Mouse (Mus musculus) v-Abl transformed pro-B cells (cell line): ENCODE measurements around the gene Clip2.
"Not testable (repeated sequence)": the region's sequence is repeated elsewhere in the genome, so short reads cannot be mapped to it uniquely, and the experiment has no call there.

Source experiments
- in situ Hi-C, 2 experiments: fragments of 400-800 bp; cut with MboI; formaldehyde crosslinking; loops; one replicate each; pipeline ENCODE4 v1.15.1; 2025; ENCODE audit not compliant: unreplicated experiment in 2 of 2

Clip2 gene

DNA sequence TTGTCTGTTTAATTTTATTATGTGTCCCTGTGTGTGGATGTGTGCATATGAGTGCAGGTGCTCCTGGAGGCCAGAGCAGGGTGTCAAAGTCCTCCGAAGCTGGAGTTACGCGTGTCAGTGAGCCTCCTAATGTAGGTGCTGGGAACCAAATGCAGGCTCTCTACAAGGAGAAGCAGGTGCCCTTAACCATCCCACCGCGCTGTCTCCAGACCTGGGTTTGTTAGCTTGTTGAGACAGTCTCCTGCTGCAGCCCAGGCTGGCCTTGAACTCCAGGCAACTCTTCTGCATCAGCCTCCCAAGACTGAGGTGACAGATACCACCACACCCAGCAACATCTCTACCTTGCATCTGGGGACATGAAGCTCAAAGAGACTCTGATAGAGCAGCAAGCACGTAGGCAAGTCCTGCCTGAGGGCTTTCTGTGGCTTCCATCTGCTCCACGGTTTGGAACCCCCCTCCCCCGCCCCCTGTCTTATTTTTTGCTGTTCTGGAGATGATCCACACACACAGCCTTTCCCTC, 85.1 kb downstream of the Clip2 start:
- in situ Hi-C loops, result no loop called here

DNA sequence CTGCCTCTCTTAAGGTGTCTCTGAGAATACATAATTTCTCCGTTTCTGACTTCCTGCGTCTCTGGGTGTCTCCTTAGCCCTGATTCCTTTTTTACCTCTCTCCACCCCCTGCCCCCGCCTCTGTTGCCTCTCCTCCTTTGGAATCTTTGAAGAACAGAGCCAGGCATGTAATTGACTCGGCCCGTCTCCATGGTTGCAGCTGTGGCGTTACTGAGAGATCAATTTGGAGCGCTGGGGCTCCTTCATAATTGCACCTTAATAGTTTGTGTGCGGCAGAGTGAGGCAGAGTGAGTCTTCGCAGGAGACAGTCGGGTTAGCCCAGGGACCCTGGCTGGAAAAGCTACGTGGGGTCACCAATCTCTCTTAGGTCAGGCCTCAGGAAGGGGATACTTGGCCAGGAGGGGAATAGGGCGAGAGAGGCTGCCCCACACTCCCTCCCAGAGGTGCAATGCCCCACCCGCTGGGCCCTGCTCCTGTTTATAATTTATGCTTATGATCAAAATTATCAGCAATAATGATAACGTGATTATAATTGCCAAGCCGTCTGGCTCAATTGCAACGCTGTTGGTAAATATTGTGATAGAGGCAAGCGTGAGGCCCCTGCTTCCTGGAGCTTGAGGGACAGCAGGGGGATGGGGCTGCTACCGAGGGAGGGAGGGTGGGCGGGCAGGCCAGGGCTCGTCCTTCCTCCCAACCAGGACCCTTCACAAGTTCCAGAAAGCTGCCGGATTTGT, 85.8 kb downstream of the Clip2 start:
- in situ Hi-C loops, result no loop called here

DNA sequence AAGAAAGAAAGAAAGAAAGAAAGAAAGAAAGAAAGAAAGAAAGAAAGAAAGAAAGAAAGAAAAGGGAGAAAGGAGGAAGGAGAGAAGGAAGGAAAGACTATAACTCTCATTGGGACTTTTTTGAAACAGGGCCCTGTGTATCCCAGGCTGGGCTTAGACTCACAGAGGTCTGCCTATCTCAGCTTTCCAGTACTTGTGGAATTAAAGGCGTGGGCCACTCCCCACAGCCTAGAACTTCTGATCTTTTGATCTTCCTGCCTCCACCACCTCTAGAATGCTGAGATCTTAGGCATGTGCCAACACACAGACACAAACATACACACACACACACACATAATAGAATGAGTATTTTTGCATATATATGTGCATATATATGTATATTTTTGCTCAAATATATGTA, 87.0 kb downstream of the Clip2 start:
- in situ Hi-C loops, result no loop called here

DNA sequence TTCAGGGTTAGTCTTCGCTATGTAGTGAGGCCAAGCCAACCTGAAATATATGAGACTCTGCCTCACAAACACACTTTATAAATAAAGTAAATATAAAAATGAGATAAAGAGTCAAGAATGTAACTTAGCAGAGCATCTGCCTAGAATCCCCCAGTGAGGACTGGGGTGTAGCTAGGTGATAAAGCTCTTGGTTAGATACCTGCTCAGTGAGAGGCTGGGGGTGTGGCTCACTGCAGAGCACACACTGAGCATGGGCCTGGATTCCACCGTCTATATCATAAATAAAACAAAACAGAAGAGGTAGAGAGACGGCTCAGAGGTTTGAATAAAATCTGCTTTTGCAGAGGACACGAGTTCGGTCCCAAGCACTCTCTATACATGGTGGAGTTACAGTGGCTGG, 88.0 kb downstream of the Clip2 start:
- in situ Hi-C loops, result no loop called here

DNA sequence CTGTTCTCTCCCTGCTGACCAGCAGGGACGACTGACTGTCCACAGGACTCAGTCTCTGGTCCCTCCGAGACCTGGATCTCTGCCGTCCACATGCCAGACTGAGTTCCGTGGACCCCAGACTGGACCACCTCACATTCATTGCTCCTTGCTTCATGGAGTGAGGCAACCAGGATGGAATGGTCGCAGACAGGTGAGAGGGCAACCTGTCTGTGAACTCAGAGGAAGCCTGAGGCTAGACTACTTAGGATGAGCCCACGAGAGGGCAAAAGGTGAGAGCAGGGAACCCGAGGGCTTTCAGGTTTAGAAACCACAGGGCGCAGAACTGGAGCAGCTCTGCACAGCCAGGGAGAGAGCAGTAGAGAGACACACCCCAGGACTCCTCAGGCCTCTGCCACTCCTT, 89.5 kb downstream of the Clip2 start:
- in situ Hi-C loops, result no loop called here

DNA sequence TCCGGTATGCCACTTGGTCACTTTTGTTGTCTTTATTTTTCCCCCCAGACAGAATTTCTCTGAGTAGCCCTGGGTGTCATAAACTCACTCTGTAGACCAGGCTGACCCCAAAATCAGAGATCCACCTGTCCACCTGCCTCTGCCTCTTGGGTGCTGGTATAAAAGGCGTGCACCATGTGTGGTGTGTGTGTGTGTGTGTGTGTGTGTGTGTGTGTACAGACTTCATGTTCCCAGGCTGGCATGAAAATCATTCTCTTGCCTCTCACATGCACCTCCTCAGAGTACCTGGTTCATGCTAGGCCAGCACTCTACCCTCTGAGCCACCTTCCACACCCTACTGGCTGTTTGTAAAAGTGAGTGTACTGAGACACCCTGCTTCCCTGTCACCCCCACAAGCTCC, 89.9 kb downstream of the Clip2 start:
- in situ Hi-C loops, result no loop called here

DNA sequence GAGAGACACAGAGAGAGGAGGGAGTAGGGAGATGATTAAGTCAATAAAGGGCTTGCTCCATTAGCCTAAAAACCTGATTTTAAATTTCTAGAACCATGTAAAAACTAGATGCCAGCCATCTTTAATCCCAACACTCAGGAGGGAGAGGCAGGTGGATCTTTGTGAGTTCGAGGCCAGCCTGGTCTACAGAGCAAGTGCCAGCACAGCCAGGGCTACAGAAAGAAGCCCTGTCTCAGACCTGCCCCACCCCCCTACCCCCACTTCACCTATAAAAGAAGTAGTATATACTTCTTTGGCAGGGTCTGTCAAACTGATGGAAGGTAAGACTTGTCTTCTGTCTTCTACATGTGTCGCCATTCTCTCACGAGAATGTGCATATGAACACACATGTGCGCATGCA, 91.7 kb downstream of the Clip2 start:
- in situ Hi-C loops, result no loop called here

DNA sequence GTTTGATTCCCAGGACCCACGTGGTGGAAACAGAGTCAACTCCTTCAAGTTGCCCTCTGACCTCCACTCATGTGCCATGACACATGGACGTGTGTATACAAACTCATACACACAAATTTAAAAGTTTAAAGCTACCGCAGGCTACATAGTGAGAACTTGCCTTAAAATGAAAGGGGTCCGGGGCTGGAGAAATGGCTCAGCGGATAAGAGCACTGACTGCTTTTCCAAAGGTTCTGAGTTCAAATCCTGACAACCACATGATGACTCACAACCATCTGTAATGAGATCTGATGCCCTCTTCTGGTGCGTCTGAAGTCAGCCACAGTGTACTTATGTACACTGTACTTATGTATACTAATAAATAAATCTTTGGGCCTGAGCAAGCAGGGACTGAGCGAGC, 93.1 kb downstream of the Clip2 start:
- in situ Hi-C loops, result no loop called here

DNA sequence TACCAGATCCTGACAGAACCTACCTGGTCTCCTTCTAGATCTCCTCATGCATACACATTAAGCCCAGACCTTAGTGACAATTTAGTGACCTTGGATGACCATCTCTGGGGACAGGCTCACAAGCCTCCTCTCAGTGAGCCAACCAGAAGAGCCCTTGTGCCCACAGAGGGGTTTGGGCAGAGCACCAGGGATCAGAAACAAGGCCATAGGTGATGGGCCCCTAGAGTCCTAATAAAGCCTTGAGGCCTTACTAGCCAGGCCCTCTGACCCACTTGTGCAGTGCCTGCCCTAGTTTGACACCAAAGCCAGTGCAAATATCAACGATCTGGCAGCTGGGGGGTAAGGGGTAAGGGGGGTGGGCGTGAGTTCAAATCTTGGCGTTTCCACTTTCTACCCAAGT, 93.8 kb downstream of the Clip2 start:
- in situ Hi-C loops, result no loop called here

DNA sequence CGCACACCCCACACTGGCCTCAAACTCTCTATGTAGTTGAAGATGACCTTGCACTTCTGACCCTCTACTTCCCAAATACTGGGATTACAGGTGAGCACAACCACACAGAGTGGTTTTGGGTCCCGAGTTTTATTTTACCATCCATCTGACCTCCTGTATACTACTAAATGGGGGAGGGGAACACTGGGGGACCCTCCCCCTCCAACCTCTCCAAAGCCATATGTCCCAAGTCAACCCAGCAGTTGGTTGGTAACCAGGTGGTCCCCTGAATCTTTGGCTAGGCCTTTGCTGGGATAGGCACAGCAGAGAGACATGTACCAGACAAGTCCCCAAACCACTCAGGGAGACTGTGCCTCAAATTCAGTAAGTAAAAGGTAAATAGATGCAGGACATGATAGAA, 94.9 kb downstream of the Clip2 start:
- in situ Hi-C loops, result no loop called here

DNA sequence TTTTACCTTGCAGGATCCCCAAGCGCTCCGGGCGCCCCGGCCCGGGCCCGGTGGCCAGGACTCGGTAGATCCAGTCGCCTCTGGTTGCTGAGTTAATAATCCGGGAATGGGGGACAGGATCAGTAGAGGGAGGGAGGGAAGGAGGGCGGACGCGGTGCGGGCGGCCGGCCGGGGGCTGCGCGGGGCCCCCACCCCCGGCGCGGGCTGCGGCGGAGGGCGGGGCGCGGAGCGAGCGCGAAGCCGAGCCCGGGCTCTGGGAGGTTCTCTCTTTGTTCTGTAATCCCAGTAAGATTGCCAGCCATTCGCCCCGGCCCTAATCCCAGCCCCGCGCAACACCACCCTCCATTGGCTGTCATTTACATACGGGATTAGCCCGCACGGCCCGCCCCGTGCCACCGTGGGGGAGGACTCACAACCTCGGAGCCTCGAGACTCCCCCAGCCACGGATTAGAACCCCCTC, 95.7 kb downstream of the Clip2 start, which contains the start of gene Gtf2ird1:
Gene Gtf2ird1, minus strand, starts transcription at position 214 of the 460 bp plus-strand sequence.
- in situ Hi-C loops, result no loop called here

DNA sequence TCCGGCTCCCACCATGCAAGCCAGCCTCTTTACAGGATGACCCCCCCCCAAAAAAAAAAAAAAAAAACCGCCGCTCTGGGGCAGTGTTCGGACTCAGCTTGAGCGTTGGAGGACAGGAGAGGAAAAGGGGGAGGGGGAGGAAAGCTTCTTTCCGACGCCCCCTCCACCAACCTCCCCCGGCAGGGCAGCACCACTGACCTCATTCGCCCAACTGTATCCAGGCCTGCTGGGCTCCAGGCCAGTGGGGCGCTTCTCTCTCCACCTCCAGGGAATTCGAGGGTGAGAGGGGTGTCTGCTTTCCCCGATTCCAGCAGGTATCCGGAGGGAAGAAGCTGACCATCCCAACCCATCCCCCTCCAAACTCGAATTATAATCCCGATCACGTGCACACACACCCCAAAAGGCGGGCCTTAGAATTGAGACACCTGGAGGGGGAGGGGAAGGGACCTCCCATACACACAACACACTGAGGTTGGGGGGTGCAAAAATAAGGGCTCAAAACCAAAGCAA, 96.3 kb downstream of the Clip2 start:
- in situ Hi-C loops, result no loop called here

DNA sequence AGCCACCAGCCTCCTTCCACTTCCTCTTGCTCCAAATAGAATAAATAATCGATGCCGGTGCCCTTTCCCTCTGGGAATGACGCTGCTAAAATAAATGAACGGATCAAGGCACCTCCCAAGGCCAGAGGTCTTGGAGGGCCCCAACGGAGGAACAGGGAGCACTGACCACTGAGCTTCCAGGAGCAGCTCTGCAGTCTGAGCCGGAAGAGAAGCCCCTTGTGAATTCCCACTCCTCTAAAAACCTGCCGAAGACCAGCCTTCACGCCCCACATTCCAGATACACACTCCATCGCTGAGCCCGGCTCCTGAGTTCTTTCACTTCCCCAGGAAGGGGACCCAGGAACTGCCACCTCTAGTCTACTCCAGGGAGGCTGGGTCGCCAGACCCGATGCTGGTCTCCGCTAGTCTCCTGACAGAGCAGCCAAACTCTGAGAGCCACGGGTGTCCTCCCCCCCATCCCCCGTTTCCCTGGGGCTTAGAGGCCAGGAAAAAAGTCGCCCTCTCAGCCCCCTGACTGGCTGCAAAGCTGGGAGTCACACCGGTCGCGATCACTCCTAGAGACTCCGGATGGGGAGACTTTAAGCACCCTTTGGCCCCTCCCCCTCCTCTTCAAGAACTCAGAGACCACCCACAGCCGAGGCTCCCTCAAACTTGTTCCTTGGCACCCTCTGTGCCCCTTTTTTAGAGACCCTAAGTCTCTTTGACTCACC, 96.9 kb downstream of the Clip2 start:
- in situ Hi-C loops, result no loop called here

DNA sequence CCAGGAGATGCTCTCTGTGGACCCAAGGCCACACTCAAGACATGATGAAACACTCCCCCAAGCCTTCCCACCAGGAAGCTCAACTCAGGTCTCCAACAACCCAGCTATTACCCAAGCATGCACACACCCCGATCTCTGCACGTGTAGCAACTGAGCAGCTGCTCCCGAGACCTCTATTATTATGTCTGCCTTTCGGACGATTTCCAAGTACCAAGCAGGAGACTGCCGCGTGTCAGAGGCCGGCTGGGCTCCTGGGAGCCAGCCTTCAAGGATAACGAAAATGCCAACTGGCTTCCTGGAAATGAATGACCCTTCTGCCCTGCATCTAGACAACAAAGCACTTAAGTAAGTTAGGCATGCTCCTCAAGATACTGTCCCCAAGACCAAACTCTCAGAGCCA, 97.8 kb downstream of the Clip2 start:
- in situ Hi-C loops, result no loop called here

DNA sequence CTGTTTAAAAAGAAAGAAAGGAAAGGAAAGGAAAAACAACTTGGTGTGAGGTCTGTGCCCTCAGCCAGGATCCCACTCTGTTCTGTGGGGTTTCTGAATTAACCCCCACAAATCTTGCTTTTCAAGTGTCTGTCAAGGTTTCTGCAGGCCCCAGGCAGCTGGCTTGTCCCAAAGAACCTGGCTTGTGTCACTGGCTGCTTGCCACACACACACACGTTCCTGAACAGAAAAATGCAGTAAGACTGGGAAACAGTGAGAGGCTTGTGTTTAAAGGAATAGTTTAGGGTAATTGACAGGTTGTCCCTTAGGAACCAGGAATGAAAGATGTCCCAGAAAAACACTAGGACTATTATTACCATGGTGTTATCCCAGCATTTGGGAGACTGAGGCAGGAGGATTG, 98.7 kb downstream of the Clip2 start:
- in situ Hi-C loops, result no loop called here

DNA sequence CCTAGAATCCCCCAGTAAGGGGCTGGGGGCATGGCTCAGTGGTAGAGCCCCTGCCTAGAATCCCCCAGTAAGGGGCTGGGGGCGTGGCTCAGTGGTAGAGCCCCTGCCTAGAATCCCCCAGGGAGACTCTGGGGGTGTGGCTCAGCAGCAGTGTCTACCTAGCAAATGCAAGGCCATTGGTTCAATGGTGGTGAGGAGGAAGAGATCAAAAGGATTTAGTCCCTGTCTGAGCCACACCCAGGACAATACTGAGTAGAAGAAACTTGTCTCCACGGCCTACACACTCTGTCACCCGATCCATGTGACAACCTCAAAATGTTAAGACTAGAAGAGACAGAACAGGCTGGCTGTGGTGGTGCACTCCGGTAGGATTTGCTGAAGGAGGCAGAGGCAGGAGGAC, 105.5 kb downstream of the Clip2 start:
- in situ Hi-C loops, result not testable (repeated sequence)

DNA sequence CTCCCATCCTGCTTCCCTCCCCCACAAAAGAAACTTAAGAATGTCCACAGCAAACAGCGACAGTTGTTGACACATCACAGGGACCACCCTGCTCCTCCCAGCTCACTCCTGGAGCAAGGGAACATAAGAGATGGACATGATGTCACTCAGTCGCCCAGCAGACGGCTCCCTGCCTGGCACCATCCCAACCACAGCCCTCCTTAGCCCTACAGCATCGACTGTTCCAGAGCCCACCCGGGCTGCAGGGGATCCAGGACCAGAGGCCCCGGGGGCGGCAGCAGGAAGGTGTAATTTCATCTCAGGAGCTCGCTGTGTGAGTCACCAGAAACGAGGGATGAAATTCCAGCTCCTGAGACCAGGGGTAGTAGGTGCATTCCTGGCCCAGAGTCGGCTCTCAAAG, 106.3 kb downstream of the Clip2 start:
- in situ Hi-C loops, result no loop called here

DNA sequence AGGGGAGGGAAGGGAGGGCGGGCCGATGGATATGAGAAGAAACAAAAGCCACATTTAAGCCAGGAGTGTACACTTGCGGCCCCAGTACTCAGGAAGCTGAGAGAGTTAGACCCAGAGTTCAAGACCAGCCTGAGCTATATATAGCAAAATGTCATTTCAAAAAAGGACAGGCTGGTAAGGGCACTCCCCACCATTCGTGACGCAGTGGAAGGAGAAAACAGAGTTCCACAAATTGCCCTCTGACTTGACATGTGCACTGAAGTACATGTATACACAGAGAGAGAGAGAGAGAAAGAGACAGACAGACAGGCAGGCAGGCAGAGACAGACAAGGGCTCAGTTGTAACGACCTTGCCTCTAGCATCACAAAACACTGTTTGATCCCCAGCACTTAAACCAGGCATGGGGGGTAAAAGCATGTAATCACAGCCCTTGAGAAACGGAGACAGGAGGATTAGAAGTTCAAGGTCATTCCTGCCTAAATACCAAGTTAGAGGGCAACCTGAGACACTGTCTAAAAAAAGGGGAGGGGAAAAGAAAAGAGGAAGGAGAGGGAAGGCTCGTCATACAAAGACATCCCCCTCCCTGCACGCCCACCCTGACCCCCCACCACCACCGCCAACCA, 106.9 kb downstream of the Clip2 start:
- in situ Hi-C loops, result no loop called here

DNA sequence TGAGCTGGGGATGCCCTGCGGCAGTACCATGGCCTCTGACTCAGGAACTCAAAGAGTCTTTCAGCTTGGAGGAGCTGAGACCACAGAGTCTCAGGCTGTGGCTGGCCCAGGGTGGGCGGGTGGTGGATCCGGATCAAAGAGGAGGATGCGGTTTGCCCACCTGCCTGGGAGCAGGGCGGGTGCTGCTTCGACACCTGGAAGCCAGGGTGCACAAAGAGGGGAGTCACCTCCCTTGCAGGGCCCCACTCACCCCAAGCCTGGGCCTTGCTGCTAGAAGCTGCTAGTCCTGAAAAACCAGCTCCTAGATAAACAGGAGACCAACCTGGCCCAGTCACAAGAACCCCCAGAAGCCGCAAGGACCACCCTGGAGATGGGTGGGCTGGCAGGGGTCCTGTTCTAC, 107.8 kb downstream of the Clip2 start:
- in situ Hi-C loops, result no loop called here

DNA sequence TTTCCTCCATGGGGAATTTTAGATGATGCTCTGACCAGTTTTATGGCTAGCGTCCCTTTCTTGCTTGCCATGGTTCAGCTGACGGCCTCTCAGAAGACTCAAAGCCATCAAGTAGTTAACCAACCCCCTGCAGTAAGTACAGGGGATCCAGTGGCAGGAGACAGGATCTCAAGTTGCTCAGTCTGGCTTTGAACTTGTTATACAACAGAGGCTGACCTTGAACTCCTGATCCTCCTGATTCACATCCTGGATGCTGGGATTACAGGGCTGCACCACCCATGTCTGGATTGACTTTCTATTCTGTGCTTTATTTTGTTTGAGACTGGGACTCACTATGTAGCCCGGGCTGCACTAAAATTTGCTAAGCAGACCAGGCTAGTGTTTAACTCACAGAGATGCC, 110.2 kb downstream of the Clip2 start:
- in situ Hi-C loops, result no loop called here

DNA sequence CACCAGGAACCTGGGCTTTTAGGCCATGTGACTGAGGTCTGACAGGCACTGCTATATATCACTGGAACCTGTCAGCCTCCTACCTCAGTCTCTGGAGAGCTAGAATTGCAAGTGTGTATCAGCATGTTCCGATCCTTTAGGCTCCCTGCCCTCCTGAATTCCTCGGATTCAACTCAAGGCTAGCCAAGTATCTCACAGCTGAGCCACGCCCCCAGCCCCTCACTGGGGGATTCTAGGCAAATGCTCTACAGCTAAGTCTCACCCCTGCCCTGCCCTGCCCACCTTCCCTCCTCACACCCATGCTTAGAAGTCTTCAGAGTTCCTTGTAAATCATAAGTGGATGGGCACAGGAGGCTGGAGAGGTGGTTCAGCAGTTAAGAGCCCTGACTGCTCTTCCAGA, 111.1 kb downstream of the Clip2 start:
- in situ Hi-C loops, result no loop called here
